Mouse (Mus musculus): ENCODE measurements around the gene Akap3. TPM values are rescaled to one million over a fixed set of nuclear protein-coding genes. Genes with fewer than 3 reads are reported as not detected.

Akap3 gene
- total and polyA plus RNA-seq, 3 experiments = not detected

Other genes starting within 250 kb of the Akap3 start
- gene Kcna1, start 206.7 kb upstream of the Akap3 start, total RNA-seq (2012; rRNA removed) = not detected in 2 replicates
- not detected for gene Kcna1, start 206.7 kb upstream of the Akap3 start, polyA plus RNA-seq (2012; ENCODE audit: insufficient read depth in 1 of 2, insufficient read length in 2 of 2, low read depth in 1 of 2, low replicate concordance in 2 of 2, missing spikeins in 1 of 2)
- not detected in 2 replicates for gene Kcna6, start 112.4 kb upstream of the Akap3 start, total RNA-seq (2012; rRNA removed)
- gene Kcna6, start 112.4 kb upstream of the Akap3 start, polyA plus RNA-seq (2012; ENCODE audit: insufficient read depth in 1 of 2, insufficient read length in 2 of 2, low read depth in 1 of 2, low replicate concordance in 2 of 2, missing spikeins in 1 of 2) = not detected
- 156 and 162 TPM in 2 replicates for gene Ndufa9, start 4.0 kb upstream of the Akap3 start, total RNA-seq (2012; rRNA removed)
- 100 to 1,000 TPM in 1 of 2 experiments, not detected in 1; 176 TPM for gene Ndufa9, start 4.0 kb upstream of the Akap3 start, polyA plus RNA-seq (2012; ENCODE audit: insufficient read depth in 1 of 2, insufficient read length in 2 of 2, low read depth in 1 of 2, low replicate concordance in 2 of 2, missing spikeins in 1 of 2)
- gene Dyrk4, start 68.7 kb downstream of the Akap3 start, total RNA-seq (2012; rRNA removed) = not detected in 2 replicates
- under 1 TPM in 1 of 2 experiments, not detected in 1; 0.08 TPM for gene Dyrk4, start 68.7 kb downstream of the Akap3 start, polyA plus RNA-seq (2012; ENCODE audit: insufficient read depth in 1 of 2, insufficient read length in 2 of 2, low read depth in 1 of 2, low replicate concordance in 2 of 2, missing spikeins in 1 of 2)
- gene Rad51ap1, start 86.5 kb downstream of the Akap3 start, total RNA-seq (2012; rRNA removed) = 52.8 and 55.2 TPM in 2 replicates
- gene Rad51ap1, start 86.5 kb downstream of the Akap3 start, polyA plus RNA-seq (2012; ENCODE audit: insufficient read depth in 1 of 2, insufficient read length in 2 of 2, low read depth in 1 of 2, low replicate concordance in 2 of 2, missing spikeins in 1 of 2) = 100 to 1,000 TPM in 1 of 2 experiments, not detected in 1; 108 TPM
- 31.4 and 36.6 TPM in 2 replicates for gene D6Wsu163e, start 86.9 kb downstream of the Akap3 start, total RNA-seq (2012; rRNA removed)
- 10 to 100 TPM in 1 of 2 experiments, not detected in 1; 28.4 TPM for gene D6Wsu163e, start 86.9 kb downstream of the Akap3 start, polyA plus RNA-seq (2012; ENCODE audit: insufficient read depth in 1 of 2, insufficient read length in 2 of 2, low read depth in 1 of 2, low replicate concordance in 2 of 2, missing spikeins in 1 of 2)
- gene Fgf6, start 162.5 kb downstream of the Akap3 start, total RNA-seq (2012; rRNA removed) = not detected in 2 replicates
- gene Fgf6, start 162.5 kb downstream of the Akap3 start, polyA plus RNA-seq (2012; ENCODE audit: insufficient read depth in 1 of 2, insufficient read length in 2 of 2, low read depth in 1 of 2, low replicate concordance in 2 of 2, missing spikeins in 1 of 2) = not detected
- not detected in 2 replicates for gene Fgf23, start 219.8 kb downstream of the Akap3 start, total RNA-seq (2012; rRNA removed)
- gene Fgf23, start 219.8 kb downstream of the Akap3 start, polyA plus RNA-seq (2012; ENCODE audit: insufficient read depth in 1 of 2, insufficient read length in 2 of 2, low read depth in 1 of 2, low replicate concordance in 2 of 2, missing spikeins in 1 of 2) = not detected